Mouse (Mus musculus) erythroblast, adult 5-6 weeks (primary cell): Measurements from ENCODE around the gene Pdss2. TPM values are rescaled to one million over a fixed set of nuclear protein-coding genes. Genes with fewer than 3 reads are reported as not detected.

ENCODE experiments used
- ATAC-seq: replicated peaks from 2 replicates; pipeline ENCODE4 v1.8.0; 2016; ENCODE audit warnings: moderate number of reproducible peaks, mild to moderate bottlenecking, moderate TSS enrichment, inconsistent platforms; ENCODE audit not compliant: poor library complexity, low FRiP score, severe bottlenecking
- total RNA-seq, 2 experiments: library from RNA; stranded (forward) in 1 of 2; stranded (reverse) in 1 of 2; fragments of 150-400 nt in 1 of 2; fragments of 200-764, 138-1000 nt in 1 of 2; gene quantifications; 2 replicates each; pipeline versions ENCODE4 v1.2.3 to v1.2.4; 2015 to 2017; ENCODE audit warnings: low replicate concordance in 2 of 2

The Pdss2 gene
- total RNA-seq, 2 experiments from 2014 or later, result 0.38 to 9.3 TPM

GRCm38 (mm10) chr10:43477459-43477858 is 256.2 kb downstream of the Pdss2 start:
- ATAC-seq, result no peak

DNA sequence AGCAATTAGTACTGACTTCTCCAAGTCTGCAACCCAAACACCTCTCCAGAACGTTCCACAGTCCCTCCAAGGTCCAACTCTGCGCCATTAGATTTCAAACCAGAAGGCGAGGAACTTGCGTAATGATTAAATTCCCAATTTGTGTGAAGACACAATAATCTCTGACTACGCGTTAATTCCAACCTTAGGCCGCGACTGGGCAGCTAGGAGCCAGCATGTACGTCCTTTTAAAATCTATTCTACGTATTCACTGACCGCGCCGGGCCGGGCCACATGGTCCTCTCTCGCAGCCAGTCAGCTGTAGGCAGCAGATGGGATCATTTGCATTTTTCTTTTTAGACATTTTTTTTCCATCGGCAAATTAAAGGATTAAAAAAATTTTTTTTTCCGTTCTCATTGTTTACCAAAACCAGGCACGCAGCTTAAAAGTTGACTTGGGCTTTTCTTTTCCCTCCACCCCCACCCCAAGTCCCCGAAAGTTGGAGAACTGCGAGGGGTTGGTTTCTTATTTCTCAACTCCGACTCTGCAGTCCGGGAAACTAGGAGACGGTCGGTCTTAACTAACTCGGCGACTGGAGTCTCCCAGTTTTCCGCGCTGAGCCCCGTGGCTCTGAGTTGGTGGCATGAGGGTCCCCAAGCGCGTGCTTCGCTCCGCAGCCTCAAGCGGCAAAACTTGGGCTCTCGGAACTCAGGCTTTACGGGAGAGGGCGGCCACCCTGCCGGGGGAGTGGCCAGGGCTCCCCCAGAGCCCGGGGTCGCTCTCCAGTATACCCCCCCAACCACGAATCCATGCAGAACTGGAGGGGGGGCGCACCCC is 256.8 kb downstream of the Pdss2 start:
- ATAC-seq, result no peak

DNA sequence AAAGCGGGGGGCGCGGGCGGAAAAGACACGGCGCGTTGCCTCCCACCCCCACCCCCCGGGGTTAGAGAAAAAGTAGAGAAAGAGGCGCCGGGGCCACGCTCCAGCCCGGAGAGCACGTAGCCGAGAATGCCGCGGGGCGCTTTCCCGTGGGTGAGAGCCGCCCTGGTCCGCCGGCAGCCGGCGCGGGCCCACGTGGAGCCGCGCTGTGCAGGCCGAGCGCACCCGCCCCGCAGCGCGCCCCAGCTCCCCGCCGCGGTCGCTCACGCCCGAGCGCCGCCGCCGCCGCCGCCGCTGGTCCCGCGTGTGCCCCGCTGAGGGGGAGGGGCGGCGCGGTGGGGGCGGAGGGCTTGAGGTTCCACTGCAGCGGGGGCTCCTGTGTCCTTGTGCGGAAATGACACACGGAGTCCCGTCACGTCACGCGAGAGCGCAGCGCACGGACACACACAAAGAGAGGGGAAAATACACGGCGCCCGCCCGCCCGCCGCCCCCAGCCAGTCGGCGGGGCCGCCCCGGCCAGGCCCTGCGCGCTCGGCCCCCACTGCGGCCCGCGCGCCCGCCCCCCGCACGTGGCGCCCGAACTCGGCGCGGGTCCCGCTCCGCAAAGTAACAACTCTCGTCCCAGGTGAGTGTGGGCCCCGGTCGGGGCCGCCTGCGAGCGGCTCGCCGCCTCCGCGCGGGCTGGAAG is 257.6 kb downstream of the Pdss2 start, which contains the start of gene Bend3:
Bend3 (plus strand) TSS at position 81 of the 685 bp plus-strand sequence.
- no peak for ATAC-seq

- peak; percentile 96 for ATAC-seq
Observed at GRCm38 (mm10) chr10:43479436-43480157, 258.3 kb downstream of the Pdss2 start.

DNA sequence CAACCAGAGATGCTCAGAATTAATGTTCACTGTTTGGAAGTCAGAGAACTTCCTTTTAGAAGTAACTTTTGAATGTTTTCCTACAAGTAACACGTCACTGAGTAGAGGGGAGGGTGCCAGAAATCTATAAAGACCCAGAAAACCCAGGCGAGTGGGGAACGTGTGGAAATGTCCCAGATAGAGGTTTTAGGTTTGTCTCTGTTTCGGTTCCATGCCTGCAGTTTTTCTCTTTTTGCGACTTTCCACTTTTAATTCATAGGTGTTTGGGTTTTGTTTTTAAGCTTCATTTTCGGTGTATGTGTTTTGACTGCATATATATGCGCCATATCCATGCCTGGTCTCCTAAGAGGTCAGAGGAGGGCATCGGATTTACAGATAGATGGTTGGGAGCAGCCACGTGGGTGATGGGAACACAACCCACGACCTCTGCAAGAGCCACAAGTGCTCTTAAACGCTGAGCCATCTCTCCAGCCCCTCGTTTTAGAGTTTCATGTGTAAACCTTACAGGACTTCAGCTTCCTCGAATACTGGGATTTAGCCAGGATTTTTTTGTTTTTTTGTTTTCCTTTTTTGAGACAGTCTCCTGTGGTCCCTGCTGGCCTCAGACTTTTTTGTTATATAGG is 259.1 kb downstream of the Pdss2 start:
- ATAC-seq, result no peak

GRCm38 (mm10) chr10:43481179-43481578 is 259.9 kb downstream of the Pdss2 start:
- no peak for ATAC-seq

DNA sequence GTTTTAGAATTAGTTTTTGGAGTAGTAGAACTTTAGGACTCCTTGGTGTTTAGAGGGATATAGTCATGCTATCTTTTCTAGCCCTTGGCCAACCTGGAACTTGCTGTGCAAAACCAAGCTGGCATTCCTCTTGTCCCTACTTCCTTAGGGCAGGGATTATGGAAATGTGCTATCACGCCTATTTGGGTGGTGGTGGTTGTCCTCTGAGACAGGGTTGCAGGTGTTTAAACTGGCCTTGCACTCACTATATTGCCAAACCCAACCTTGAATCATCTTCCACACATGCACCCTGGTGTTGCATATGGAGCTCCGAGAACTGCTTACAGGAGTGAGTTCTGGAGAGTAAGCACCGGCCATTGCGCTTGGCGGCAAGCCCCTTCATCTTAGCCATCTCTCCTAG is 260.7 kb downstream of the Pdss2 start:
- ATAC-seq, result no peak

GRCm38 (mm10) chr10:43483426-43483995 is 262.2 kb downstream of the Pdss2 start:
- no peak for ATAC-seq

- ATAC-seq, result no peak
Observed at GRCm38 (mm10) chr10:43485751-43486268, 264.5 kb downstream of the Pdss2 start.

DNA sequence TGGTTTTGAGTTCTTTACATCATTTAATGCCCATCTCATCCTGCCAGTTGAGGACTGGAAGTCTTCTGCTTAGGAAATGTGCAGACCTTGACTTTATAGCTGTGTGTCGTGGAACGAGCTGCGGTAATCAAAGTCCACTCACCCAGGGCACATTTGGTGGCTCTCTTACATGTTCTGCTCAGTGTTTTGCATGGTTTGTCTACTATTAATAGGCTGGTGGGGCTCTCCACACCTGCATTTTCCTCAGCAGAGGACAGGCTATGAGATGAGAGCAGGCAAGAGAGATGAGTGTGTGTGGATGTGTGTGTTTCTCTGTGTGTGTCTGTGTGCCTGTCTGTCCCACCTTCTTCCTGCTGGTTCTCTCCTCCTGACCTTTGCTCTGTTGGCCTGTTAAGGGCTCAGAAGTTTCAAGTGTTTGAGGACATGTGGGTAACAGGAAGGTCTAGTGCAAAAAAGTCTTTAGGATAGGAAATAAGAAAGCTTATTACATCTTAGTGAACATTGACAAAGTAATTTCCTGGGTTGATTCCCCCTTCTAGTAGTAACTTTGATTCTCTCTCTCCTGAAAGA is 266.2 kb downstream of the Pdss2 start:
- no peak for ATAC-seq

DNA sequence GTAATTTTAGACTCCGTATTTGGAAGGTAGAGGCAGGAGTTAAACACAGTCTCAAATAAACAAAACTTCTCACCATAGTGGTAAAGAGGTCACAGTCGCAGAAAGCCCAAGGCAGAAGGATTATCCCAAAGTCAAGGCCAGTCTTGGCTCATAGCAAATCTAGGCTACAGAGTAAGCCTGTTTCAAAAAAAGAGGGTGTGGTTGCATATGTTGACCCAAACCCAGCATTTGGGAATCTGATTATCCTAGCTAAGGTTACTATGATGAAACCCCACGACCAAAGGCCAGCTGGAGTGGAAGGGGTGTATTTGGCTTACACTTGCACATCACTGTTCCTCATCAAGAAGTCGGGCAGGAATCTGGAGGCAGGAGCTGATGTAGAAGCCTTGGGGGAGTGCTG is 267.0 kb downstream of the Pdss2 start:
- ATAC-seq, result no peak

DNA sequence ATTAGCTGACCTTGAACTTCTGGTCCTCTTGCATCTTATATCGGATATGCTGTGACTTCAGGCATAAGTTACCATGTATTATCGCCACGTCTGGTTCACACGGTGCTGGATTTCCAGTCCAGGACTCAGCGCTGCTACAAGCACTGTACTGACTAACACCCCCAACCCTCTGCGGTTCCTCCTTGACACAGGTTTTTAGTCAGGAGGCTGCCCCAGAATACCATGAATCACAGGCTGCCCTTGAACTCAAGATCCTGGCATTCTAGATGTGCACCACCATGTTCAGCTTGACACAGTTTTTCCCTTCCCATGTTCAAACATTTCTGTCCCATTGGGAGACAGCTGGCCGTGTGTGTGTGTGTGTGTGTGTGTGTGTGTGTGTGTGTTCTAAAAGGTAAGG is 267.9 kb downstream of the Pdss2 start:
- ATAC-seq, result no peak

- ATAC-seq, result no peak
Observed at GRCm38 (mm10) chr10:43489550-43489949, 268.3 kb downstream of the Pdss2 start.

DNA sequence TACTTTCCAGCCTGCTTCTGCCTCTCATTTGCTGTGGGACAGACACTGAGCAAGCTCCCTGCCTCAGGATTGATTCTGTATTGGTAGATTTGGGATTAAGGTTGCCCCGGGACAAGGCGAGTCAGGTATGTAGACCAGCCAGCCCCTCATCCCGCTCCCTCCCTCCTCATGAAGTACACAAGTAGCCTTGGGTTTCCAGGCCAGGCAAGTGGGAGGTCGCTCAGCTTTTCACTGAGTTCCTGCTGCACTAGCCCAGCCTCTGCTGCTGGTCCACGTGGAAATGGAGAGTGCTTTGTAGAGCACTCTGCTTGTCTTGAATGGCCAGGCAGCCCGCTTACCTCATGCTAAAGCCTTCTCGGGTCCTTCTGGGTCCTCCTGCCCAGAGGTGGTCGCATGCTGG is 268.7 kb downstream of the Pdss2 start:
- no peak for ATAC-seq

GRCm38 (mm10) chr10:43490846-43491245 is 269.6 kb downstream of the Pdss2 start:
- ATAC-seq, result no peak

- no peak for ATAC-seq
Observed at GRCm38 (mm10) chr10:43502599-43502998, 281.3 kb downstream of the Pdss2 start.

GRCm38 (mm10) chr10:43504291-43504690 is 283.0 kb downstream of the Pdss2 start:
- no peak for ATAC-seq

- ATAC-seq, result no peak
Observed at GRCm38 (mm10) chr10:43507051-43507450, 285.8 kb downstream of the Pdss2 start.

DNA sequence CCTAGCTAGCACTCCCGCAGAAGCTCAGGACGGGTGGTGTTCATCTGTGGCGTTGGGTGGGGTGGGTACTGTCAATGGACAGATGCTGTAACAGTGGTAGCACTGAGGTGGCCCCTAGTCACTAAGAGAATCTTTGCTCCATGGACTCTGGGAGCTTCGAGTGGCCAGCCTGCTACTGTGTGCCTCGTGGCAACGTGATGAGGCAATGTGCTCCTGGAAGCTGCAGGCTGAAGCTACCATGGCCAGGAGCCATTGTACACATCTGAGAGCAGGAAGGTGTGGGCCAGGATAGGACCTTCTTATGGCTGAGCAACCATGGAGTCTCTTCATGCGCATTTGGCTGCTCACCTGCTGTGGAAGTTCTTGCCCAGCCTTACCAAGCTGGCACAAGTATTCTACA is 287.9 kb downstream of the Pdss2 start:
- no peak for ATAC-seq
